Mouse (Mus musculus) cerebellum, adult 2 months (tissue): ENCODE results near the gene Phyh. TPM values are rescaled to one million over a fixed set of nuclear protein-coding genes. Genes with fewer than 3 reads are reported as not detected.
A peak's percentile ranks its signal among the peaks of the same experiment; 100 is the strongest.

Experiments
- DNase-seq, 2 experiments: peaks; one replicate each; pipeline ENCODE4 v3.0.0; 2021
- H3K27ac ChIP-seq: fragments of 200-500 bp; 2 replicates; pipeline ENCODE4 v1.5.1; 2012; ENCODE audit warnings: low read length, control low read depth, inconsistent platforms; ENCODE audit not compliant: insufficient read depth
- H3K27me3 ChIP-seq: fragments of 200-500 bp; 2 replicates; pipeline ENCODE4 v1.6.1; 2012; ENCODE audit warnings: inconsistent platforms, mild to moderate bottlenecking, low read length, moderate library complexity; ENCODE audit not compliant: control insufficient read depth, insufficient read depth
- H3K4me1 ChIP-seq: fragments of 200-500 bp; 2 replicates; pipeline ENCODE4 v1.6.1; 2011; ENCODE audit warnings: low read length; ENCODE audit not compliant: control insufficient read depth, insufficient read depth
- H3K4me3 ChIP-seq: fragments of 200-500 bp; replicated peaks from 2 replicates; pipeline ENCODE3; 2011; ENCODE audit warnings: mild to moderate bottlenecking, low read depth, low read length, control low read depth; ENCODE audit not compliant: insufficient read depth
- CTCF ChIP-seq: fragments of 200-500 bp; IDR thresholded peaks from 2 replicates; pipeline ENCODE4 v1.5.1; 2011; ENCODE audit warnings: low read depth, mild to moderate bottlenecking, control low read depth, low read length, moderate library complexity, borderline replicate concordance; ENCODE audit not compliant: insufficient read depth
- POLR2A ChIP-seq: fragments of 200-500 bp; IDR thresholded peaks from 2 replicates; pipeline ENCODE4 v1.6.1; 2011; ENCODE audit warnings: low read length, control low read depth, borderline replicate concordance; ENCODE audit not compliant: insufficient read depth
- WGBS: fragments of 180-500 bp; shearing (Covaris S2); methylation state at CpG from one replicate; pipeline ENCODE4 v1.1.7; 2018; 5-methylcytosine and 5-hydroxymethylcytosine counted together
- polyA plus RNA-seq: library from polyadenylated mRNA; depleted of rRNA; stranded (reverse); fragments of >200 nt; gene quantifications from 2 replicates; pipeline ENCODE4 v1.2.3, GENCODE M21; 2012

The Phyh gene
- polyA plus RNA-seq, 1 experiment: 153 TPM

DNA sequence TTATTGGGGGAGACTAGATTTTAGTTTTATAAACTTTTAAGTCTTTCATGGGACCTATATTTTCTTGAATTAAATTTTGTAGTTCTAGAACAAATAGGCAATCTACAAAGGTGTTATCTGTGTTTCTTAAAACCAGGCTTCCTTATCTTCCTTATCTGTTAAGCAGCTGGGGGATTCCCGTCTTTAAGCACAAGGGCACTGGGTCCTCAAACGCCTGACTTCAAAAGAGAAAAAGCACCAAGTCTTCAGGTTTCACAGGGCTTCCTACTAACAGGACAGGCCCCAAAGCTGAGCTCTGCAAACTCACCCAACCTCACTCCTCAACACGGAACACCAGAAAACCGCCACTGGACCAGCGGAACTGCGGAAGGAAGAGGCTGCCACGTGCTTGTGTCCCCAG lies 10.9 kb upstream of the Phyh start:
- DNase-seq: no peak
- Histone ChIP-seq H3K27ac (no peak overlapping the region), H3K27me3 (no peaks in the 10 kb centered on the region; the same call in 1 of the 2 replicates), H3K4me3 (no peak overlapping the region), H3K4me1 (0 out of 2 replicates have a peak, but pooled peaks cover 4% of the 10 kb centered on the region)
- TF ChIP-seq CTCF: no peak
- TF ChIP-seq POLR2A: no peak
- WGBS: 89% methylated on average over 7 of the region's 7 CpGs

DNA sequence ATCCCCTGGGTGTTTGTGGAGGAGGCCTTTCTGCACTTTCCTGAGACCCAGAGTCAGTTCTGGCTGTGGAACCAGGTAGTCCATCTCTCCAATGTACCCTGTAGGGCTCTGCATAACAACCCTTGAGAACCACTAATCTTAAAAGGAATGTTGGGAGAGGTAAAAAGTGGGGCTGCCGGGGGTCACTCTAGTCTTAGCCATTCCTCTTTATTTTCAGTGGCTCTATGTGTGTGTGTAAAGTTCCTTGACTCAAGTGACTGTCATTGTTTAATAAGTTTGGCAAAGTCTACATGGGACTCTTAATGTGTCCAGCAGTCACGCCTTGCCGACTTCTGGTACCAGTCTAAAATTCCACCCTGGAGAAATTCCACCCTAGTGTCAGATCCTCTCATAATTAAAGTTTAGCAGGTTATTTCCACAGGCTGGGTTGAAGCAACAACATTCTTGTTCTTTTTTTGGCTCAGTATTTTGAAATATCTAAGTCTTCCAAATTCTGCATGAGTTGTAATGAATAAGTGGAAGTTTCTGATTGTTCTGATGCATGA lies 10.0 kb upstream of the Phyh start:
- WGBS: 82% methylated on average over 3 of the region's 3 CpGs
- TF ChIP-seq CTCF (no peak), POLR2A (no peak)
- Histone ChIP-seq H3K4me1 (0 out of 2 replicates have a peak, but pooled peaks cover 4% of the 10 kb centered on the region), H3K27me3 (no peaks in the 10 kb centered on the region; the same call in 1 of the 2 replicates), H3K4me3 (no peak overlapping the region), H3K27ac (no peak overlapping the region)
- no peak for DNase-seq

DNA sequence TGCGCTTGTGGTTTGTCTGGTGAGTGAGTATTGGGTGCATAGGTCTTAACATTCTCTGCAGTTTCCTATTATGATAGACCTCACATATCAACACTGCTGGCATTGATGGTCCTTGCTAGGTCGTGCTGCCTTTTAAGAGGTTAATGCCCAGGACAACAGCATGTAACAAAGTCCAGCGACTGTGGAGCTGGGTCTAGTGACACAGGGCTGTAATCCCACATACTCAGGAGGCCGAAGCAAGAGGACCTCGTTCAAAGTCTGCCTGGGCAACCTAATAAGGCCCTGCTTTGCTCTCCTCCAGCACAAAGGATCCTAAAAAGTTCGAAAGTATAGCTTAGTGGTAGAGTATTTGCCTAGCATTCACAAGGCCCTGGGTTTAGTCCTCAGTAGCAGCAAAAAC lies 8.9 kb upstream of the Phyh start:
- WGBS: 75% methylated on average over 6 of the region's 6 CpGs
- H3K4me3 ChIP-seq: no peak overlapping the region
- TF ChIP-seq CTCF (no peak), POLR2A (no peak)
- H3K27me3 ChIP-seq: no peaks in the 10 kb centered on the region; the same call in 1 of the 2 replicates
- no peak for DNase-seq
- H3K27ac ChIP-seq: no peak overlapping the region
- 0 out of 2 replicates have a peak, but pooled peaks cover under 1% of the 10 kb centered on the region for H3K4me1 ChIP-seq

DNA sequence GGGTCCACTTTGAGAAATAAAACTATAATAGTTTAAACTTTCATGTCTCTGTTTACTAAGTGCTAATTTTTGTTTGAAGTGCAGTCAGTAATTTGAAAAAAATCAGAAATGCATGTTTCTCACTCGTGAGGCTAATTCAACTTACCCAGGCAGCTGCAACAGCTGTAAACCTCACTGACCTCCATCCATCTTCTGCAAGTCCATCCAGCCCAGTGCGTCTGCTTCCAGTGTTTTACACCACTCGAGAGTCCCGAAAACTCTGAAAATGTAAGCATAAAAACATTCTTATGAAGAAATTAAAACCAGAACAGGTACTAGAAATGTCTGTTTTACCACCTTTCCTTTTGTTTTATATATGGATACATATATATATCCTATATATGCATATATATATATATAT lies 8.3 kb upstream of the Phyh start:
- Histone ChIP-seq H3K4me1 (no peaks in the 10 kb centered on the region), H3K27me3 (no peaks in the 10 kb centered on the region; the same call in 1 of the 2 replicates), H3K4me3 (no peak overlapping the region), H3K27ac (no peak overlapping the region)
- WGBS: 89% methylated on average over 4 of the region's 4 CpGs
- TF ChIP-seq POLR2A (no peak), CTCF (no peak)
- DNase-seq: no peak

DNA sequence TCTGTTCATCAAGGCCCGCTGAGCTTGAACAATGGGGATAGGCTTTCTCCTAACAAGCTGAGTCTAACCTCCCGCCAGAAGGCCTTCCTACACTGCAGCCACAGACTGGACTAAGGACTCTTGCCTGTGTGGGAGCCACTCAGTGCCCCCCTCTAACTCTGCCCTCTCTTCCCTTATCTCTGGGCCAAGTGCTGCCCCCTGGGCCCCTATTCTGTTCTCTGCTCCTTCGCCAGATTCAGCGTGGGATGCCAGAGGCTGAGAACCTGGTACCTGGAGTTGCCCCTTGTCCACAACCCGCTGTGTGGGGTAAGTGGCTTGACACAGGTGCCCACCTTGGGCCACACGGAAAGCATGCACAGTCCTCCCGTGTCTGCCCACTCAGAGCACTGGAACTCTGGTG lies 4.9 kb upstream of the Phyh start:
- DNase-seq: no peak
- Histone ChIP-seq H3K4me1 (peaks cover 3% of the 10 kb centered on the region; the same call in 1 of the 2 replicates), H3K27me3 (no peaks in the 10 kb centered on the region; the same call in 1 of the 2 replicates), H3K4me3 (no peak overlapping the region), H3K27ac (no peak overlapping the region)
- 73% methylated on average over 7 of the region's 7 CpGs for WGBS
- no peak for TF ChIP-seq POLR2A
- TF ChIP-seq CTCF: no peak

DNA sequence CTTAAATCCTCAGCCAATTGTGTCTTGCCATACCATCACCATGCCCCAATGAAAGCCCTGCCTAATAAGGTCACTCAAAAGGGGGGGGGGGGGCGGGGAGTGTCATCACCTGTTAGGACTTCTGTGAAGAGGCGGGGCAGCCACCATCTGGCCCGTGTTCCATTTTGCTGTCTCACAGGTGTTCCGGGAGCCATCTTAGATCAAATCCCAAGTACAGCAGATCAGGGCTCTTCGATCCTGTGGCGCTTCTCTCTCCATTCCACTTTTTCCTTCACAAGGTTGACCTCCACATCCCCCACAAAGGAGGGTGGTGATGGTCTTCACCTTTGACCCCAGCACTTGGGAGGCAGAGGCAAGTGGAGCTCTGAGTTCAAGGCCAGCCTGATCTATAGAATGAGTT lies 2.8 kb upstream of the Phyh start:
- Histone ChIP-seq H3K4me3 (no peak overlapping the region), H3K27ac (no peak overlapping the region), H3K4me1 (peaks cover 3% of the 10 kb centered on the region), H3K27me3 (no peaks in the 10 kb centered on the region; the same call in 1 of the 2 replicates)
- TF ChIP-seq POLR2A: no peak
- WGBS: 87% methylated on average over 6 of the region's 6 CpGs
- no peak for DNase-seq

DNA sequence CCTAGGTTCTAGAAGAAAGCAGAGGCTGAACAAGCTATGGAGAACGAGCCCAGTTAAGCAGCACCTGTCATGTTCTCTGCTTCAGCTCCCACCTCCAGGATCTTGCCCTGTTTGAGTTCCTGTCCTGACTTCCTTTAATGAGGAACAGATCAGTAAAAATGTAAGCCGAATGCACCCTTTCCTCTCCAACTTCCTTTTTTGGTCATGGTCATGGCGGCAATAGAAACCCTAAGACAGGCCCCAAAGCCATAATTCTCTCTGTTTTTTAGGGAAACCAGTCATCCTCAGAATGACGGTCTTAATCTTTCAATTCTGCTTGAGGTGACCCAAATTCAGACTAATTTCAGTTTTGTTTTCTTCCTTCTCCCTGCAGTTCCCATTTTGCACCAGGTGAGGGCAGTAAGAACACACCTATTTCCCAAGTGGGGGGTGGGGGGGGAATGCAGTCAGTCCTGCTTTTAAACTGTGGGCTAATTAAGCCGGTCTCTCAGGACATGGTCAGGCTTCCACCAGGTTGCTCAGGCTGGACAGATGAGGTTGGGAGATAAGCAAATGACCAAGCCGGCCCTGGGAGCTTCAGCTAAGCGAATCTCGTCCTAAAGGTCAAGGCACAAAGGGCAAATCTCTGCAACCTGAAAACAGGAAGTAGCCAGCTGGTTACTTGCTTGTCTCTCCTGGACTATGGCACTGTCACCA lies 1.3 kb upstream of the Phyh start:
- Histone ChIP-seq H3K27ac (no peak overlapping the region; the same call in 1 of the 2 replicates), H3K4me1 (peaks cover 3% of the 10 kb centered on the region), H3K27me3 (no peaks in the 10 kb centered on the region), H3K4me3 (peak overlapping the region; percentile 17)
- TF ChIP-seq CTCF (peak; percentile 71; the same call in 1 of the 2 replicates), POLR2A (no peak)
- 23% methylated on average over 8 of the region's 8 CpGs for WGBS
- DNase-seq: peak; percentile 60 to 71

DNA sequence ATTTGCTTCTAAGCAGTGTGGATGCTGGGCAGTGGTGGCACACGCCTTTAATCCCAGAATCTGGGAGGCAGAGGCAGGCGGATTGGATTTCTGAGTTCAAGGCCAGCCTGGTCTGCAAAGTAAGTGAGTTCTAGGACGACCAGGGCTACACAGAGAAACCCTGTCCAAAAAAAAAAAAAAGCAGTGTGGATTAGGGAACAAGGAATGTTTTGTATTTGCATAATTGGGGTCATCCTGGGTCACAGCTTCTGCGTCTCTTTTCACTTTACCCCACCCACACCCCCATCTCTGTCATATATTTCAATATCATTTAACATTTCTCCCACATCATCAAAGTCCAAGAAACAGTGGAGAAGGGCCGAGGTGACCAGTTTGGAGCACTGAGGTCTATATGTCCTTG lies 2.2 kb downstream of the Phyh start:
- Histone ChIP-seq H3K4me3 (no peak overlapping the region), H3K27ac (no peak overlapping the region), H3K4me1 (peaks cover 3% of the 10 kb centered on the region), H3K27me3 (no peaks in the 10 kb centered on the region)
- DNase-seq: no peak
- WGBS: 88% methylated on average over 5 of the region's 5 CpGs
- no peak for TF ChIP-seq POLR2A
- TF ChIP-seq CTCF: no peak
